Mouse (Mus musculus) limb, embryonic 11.5 days (tissue): Measurements from ENCODE around the gene Zfp182. TPM values are rescaled to one million over a fixed set of nuclear protein-coding genes. Genes with fewer than 3 reads are reported as not detected.

Experiments used
- ATAC-seq: fragments of 200-750 bp; cut with Nextera tagmentation; 2 replicates; pipeline ENCODE4 v1.8.0; 2017; ENCODE audit warnings: low read depth; ENCODE audit not compliant: insufficient number of reproducible peaks, low FRiP score, low TSS enrichment
- DNase-seq: peaks from one replicate; pipeline ENCODE4 v3.0.0-alpha.2; 2015; ENCODE audit warnings: low spot score
- H3K27ac ChIP-seq: fragments of 300-500 bp; sonication (generic); replicated peaks from 2 replicates; pipeline ENCODE4 v1.5.1; 2014; ENCODE audit warnings: low read depth, mild to moderate bottlenecking, low read length
- H3K27me3 ChIP-seq: fragments of 300-500 bp; sonication (generic); 2 replicates; pipeline ENCODE4 v1.6.1; 2014; ENCODE audit warnings: mild to moderate bottlenecking, low read length, mixed read lengths; ENCODE audit not compliant: control insufficient read depth, insufficient read depth
- H3K36me3 ChIP-seq: fragments of 300-500 bp; sonication (generic); 2 replicates; pipeline ENCODE4 v1.6.1; 2014; ENCODE audit warnings: mild to moderate bottlenecking, low read length, moderate library complexity, mixed read lengths; ENCODE audit not compliant: control insufficient read depth, insufficient read depth
- H3K4me1 ChIP-seq: fragments of 300-500 bp; sonication (generic); 2 replicates; pipeline ENCODE4 v1.6.1; 2014; ENCODE audit warnings: low read length, mixed read lengths; ENCODE audit not compliant: control insufficient read depth, insufficient read depth
- H3K4me2 ChIP-seq: fragments of 300-500 bp; sonication (generic); 2 replicates; pipeline ENCODE4 v1.6.1; 2014; ENCODE audit warnings: low read depth, mild to moderate bottlenecking, moderate library complexity; ENCODE audit not compliant: severe bottlenecking
- H3K4me3 ChIP-seq: fragments of 300-500 bp; sonication (generic); 2 replicates; pipeline ENCODE4 v1.5.1; 2014; ENCODE audit warnings: low read depth, low read length
- H3K9ac ChIP-seq: fragments of 300-500 bp; sonication (generic); 2 replicates; pipeline ENCODE4 v1.6.1; 2014; ENCODE audit warnings: mild to moderate bottlenecking, low read length
- H3K9me3 ChIP-seq: fragments of 300-500 bp; sonication (generic); 2 replicates; pipeline ENCODE4 v1.6.1; 2016; ENCODE audit warnings: low read length; ENCODE audit not compliant: control insufficient read depth
- WGBS: fragments of 180-500 bp; shearing (Covaris S2); extraction: QIAGEN DNeasy Blood & Tissue Kit; methylation state at CpG from one replicate; pipeline ENCODE4 v1.1.7; 2014; 5-methylcytosine and 5-hydroxymethylcytosine counted together
- polyA plus RNA-seq: library from polyadenylated mRNA; unstranded; fragments of >200 nt; fragmentation: Nextera tagmentation; extraction: Ambion mirVana; gene quantifications from 2 replicates; pipeline ENCODE4 v1.2.1, GENCODE M21; 2014

Gene Zfp182
- polyA plus RNA-seq, result 5.5 and 5.9 TPM in 2 replicates

GRCm38 (mm10) chrX:21061866-21062543 is at the start of gene Zfp182:
Gene Zfp182 (minus strand): TSS chrX:21062316.
- peak; percentile 67 for DNase-seq
- H3K27me3 ChIP-seq, result no peaks in the 10 kb centered on the region
- 20% methylated on average over 25 of the region's 25 CpGs for WGBS
- H3K4me1 ChIP-seq, result no peaks in the 10 kb centered on the region
- H3K4me2 ChIP-seq, result peak within 1 kb of the TSS; percentile 47
- no peaks in the 10 kb centered on the region for H3K9me3 ChIP-seq
- no peaks in the 10 kb centered on the region for H3K36me3 ChIP-seq
- no peak within 1 kb of the TSS for H3K27ac ChIP-seq
- ATAC-seq, result peak; percentile 83; the same call in 1 of the 2 replicates
- peak within 1 kb of the TSS; percentile 39 for H3K4me3 ChIP-seq
- peak within 1 kb of the TSS; percentile 37 for H3K9ac ChIP-seq

- H3K4me3 ChIP-seq, result peak overlapping the region; percentile 37; the same call in 1 of the 2 replicates
- H3K4me1 ChIP-seq, result no peaks in the 10 kb centered on the region
- ATAC-seq (no peak), DNase-seq (no peak)
- no peaks in the 10 kb centered on the region for H3K36me3 ChIP-seq
- H3K9ac ChIP-seq, result no peak overlapping the region
- H3K27ac ChIP-seq, result no peak overlapping the region
- H3K4me2 ChIP-seq, result peak overlapping the region; percentile 47
- H3K9me3 ChIP-seq, result no peaks in the 10 kb centered on the region
- 58% methylated on average over 7 of the region's 7 CpGs for WGBS
- no peaks in the 10 kb centered on the region for H3K27me3 ChIP-seq
These were observed 27.7 kb upstream of the Zfp182 start for GRCm38 (mm10) chrX:21089867-21090239.

DNA sequence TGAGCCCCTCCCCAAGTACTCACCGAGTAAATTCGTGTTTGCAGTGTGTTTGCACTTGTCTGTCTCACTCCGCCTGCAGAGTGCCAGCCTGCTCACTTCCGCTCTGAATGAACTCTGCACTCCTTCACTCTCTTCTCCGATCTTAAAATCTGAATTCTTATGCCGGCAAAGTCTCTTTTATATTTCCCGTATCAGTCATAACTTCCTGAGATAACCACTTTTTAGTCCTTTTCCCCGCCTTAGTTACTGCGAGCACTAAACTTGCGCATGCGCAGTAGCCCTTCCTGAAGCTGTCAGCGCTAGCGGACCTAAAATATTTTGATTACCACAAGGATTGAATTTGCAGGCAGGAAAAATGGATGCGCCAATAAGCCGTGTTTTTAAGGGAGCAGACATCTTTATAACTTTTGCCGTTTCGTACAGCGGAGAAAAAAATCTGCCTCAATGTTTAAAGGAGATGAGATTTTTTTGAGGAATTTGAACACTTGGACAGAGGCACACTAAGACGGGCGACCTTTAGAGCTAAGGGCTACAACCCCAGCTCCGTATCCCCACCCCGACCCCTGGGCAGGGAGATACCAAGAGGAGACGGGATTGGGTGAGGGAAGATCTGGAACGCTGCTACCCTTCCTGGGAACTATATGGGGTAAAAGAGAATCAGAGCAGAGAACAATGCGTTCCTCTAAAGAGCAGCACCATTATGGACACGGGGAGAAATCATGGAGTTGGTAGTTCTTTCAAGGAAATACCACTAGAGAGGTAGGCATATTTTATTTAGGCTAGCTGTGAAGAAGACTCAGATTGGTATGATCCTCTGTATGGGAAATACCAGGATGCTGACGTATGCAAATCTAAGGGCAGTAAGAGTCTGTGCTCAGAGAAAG is 27.1 kb upstream of the Zfp182 start, which contains the start of gene Zfp300:
TSS of gene Zfp300 (minus strand) at position 545 of the 884 bp plus-strand sequence.
- Histone ChIP-seq H3K9ac (peak within 1 kb of the TSS; percentile 34; the same call in 1 of the 2 replicates), H3K36me3 (no peaks in the 10 kb centered on the region), H3K4me3 (peak within 1 kb of the TSS; percentile 37), H3K27ac (no peak within 1 kb of the TSS), H3K4me2 (peak within 1 kb of the TSS; percentile 47), H3K9me3 (no peaks in the 10 kb centered on the region), H3K27me3 (no peaks in the 10 kb centered on the region), H3K4me1 (no peaks in the 10 kb centered on the region)
- peak; percentile 58 for DNase-seq
- ATAC-seq, result peak; percentile 87; the same call in 1 of the 2 replicates
- WGBS, result 22% methylated on average over 27 of the region's 27 CpGs

- H3K9ac ChIP-seq, result peak overlapping the region; percentile 34; the same call in 1 of the 2 replicates
- no peak for DNase-seq
These were observed 26.5 kb upstream of the Zfp182 start for GRCm38 (mm10) chrX:21088645-21088982.

DNA sequence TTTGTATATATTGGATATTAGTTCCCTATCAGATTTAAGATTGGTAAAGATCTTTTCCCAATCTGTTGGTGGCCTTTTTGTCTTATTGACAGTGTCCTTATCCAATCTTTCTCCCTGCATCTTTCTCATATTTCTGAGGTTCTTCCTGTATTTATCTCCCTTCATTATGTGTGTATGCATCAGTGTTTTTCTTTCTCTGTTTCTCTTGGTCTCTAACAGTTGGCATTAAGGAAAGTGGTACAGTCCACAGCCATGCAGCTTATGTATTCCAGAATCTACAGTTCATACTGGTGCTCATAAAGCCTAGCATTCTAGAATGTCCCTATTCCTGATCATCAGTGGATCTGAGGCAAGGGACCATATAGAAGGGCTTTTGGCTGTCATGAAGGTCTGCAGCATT is 6.0 kb upstream of the Zfp182 start, which contains the start of gene Spaca5:
TSS of gene Spaca5 (plus strand) at position 301 of the 400 bp plus-strand sequence.
- Histone ChIP-seq H3K27me3 (no peaks in the 10 kb centered on the region), H3K27ac (no peak within 1 kb of the TSS), H3K4me1 (no peaks in the 10 kb centered on the region), H3K4me3 (no peak within 1 kb of the TSS), H3K9ac (no peak within 1 kb of the TSS), H3K9me3 (no peaks in the 10 kb centered on the region), H3K4me2 (no peak within 1 kb of the TSS), H3K36me3 (no peaks in the 10 kb centered on the region)
- DNase-seq (no peak), ATAC-seq (no peak)

More at GRCm38 (mm10) chrX:21088645-21088982, 26.5 kb upstream of the Zfp182 start:
- H3K4me2 ChIP-seq, result peak overlapping the region; percentile 47
- no peak overlapping the region for H3K27ac ChIP-seq
- no peaks in the 10 kb centered on the region for H3K9me3 ChIP-seq
- H3K4me1 ChIP-seq, result no peaks in the 10 kb centered on the region
- H3K4me3 ChIP-seq, result peak overlapping the region; percentile 37
- H3K36me3 ChIP-seq, result no peaks in the 10 kb centered on the region
- 33% methylated on average over 6 of the region's 6 CpGs for WGBS
- H3K27me3 ChIP-seq, result no peaks in the 10 kb centered on the region
- ATAC-seq, result no peak

DNA sequence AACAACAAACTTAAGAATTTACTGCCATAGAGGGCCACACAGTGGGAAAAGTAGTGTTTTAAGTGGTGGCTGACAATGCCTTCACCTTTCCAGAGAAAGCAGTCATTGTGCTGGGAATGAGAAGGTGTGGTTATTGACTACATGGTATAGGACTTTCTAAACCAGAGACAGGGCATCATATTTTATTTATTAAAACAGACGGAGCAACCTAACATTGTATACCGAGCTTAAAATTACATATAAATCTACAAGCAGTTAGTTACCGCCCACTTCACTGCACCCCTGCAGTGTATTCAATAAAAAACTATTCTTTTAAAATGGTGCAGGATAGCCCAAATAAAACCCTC is 401 bp upstream of the Zfp182 start:
- Histone ChIP-seq H3K4me3 (no peak overlapping the region), H3K36me3 (no peaks in the 10 kb centered on the region), H3K4me1 (no peaks in the 10 kb centered on the region), H3K9me3 (no peaks in the 10 kb centered on the region), H3K27ac (no peak overlapping the region), H3K9ac (no peak overlapping the region), H3K27me3 (no peaks in the 10 kb centered on the region), H3K4me2 (no peak overlapping the region)
- DNase-seq, result no peak
- WGBS, result 78% methylated on average over 3 of the region's 3 CpGs
- ATAC-seq, result no peak

DNA sequence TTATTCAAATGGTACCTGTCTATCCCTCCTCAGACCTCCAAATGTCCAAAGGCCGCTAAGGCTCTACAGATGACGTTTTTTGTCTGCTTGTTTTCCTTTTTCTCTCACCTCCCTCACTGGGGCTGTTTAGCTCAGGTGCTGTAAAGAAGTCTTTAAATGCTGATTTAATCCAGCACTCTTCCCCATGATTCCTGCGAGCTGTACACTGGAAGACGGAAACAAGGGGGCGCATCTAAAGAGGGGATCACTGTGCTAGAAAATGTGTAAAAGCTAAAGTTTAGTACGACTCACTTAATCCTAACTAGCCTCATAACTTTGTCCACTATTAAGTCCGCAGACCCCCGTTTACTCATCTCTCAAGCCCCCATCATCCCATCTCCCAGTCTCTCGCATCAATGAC is 656 bp downstream of the Zfp182 start:
- Histone ChIP-seq H3K27ac (no peak overlapping the region), H3K27me3 (no peaks in the 10 kb centered on the region), H3K36me3 (no peaks in the 10 kb centered on the region), H3K4me3 (peak overlapping the region; percentile 39), H3K4me1 (no peaks in the 10 kb centered on the region), H3K9me3 (no peaks in the 10 kb centered on the region), H3K4me2 (peak overlapping the region; percentile 47), H3K9ac (peak overlapping the region; percentile 37)
- WGBS, result 26% methylated on average over 9 of the region's 9 CpGs
- ATAC-seq, result no peak
- peak; percentile 20 for DNase-seq

- 70% methylated on average over 1 of the region's 1 CpGs for WGBS
These were observed 81.2 kb downstream of the Zfp182 start for GRCm38 (mm10) chrX:20980901-20981300.

More at GRCm38 (mm10) chrX:20980901-20981300, 81.2 kb downstream of the Zfp182 start:
- no peaks in the 10 kb centered on the region for H3K36me3 ChIP-seq
- no peak overlapping the region for H3K4me2 ChIP-seq
- ATAC-seq (no peak), DNase-seq (no peak)
- no peak overlapping the region for H3K4me3 ChIP-seq
- H3K9me3 ChIP-seq, result no peaks in the 10 kb centered on the region
- H3K27me3 ChIP-seq, result no peaks in the 10 kb centered on the region
- H3K4me1 ChIP-seq, result no peaks in the 10 kb centered on the region
- H3K27ac ChIP-seq, result no peak overlapping the region
- H3K9ac ChIP-seq, result no peak overlapping the region
